Mouse (Mus musculus) limb, embryonic 15.5 days (tissue): ENCODE data around the gene App. TPM values are rescaled to one million over a fixed set of nuclear protein-coding genes. Genes with fewer than 3 reads are reported as not detected.

ENCODE experiments used
- ATAC-seq: fragments of 200-750 bp; cut with Nextera tagmentation; 2 replicates; pipeline ENCODE4 v1.8.0; 2017; ENCODE audit warnings: low read depth, moderate TSS enrichment; ENCODE audit not compliant: insufficient number of reproducible peaks, low FRiP score, low TSS enrichment
- H3K27ac ChIP-seq: fragments of 300-500 bp; sonication (generic); 2 replicates; pipeline ENCODE4 v1.5.1; 2015; ENCODE audit warnings: moderate library complexity, mild to moderate bottlenecking, inconsistent platforms
- H3K27me3 ChIP-seq: fragments of 300-500 bp; sonication (generic); 2 replicates; pipeline ENCODE4 v1.6.1; 2015; ENCODE audit warnings: inconsistent platforms
- H3K36me3 ChIP-seq: fragments of 300-500 bp; sonication (generic); 2 replicates; pipeline ENCODE4 v1.6.1; 2015; ENCODE audit warnings: inconsistent platforms
- H3K4me1 ChIP-seq: fragments of 300-500 bp; sonication (generic); 2 replicates; pipeline ENCODE4 v1.6.1; 2015; ENCODE audit warnings: inconsistent platforms
- H3K4me2 ChIP-seq: fragments of 300-500 bp; sonication (generic); 2 replicates; pipeline ENCODE4 v1.6.1; 2015; ENCODE audit warnings: mild to moderate bottlenecking, inconsistent platforms
- H3K4me3 ChIP-seq: fragments of 300-500 bp; sonication (generic); 2 replicates; pipeline ENCODE4 v1.5.1; 2015; ENCODE audit warnings: mild to moderate bottlenecking, inconsistent platforms
- H3K9ac ChIP-seq: fragments of 300-500 bp; sonication (generic); 2 replicates; pipeline ENCODE4 v1.6.1; 2015; ENCODE audit warnings: inconsistent platforms
- H3K9me3 ChIP-seq: fragments of 300-500 bp; sonication (generic); 2 replicates; pipeline ENCODE4 v1.6.1; 2016; ENCODE audit warnings: inconsistent platforms
- WGBS: fragments of 180-500 bp; shearing (Covaris S2); methylation state at CpG from one replicate; pipeline ENCODE4 v1.1.7; 2015; 5-methylcytosine and 5-hydroxymethylcytosine counted together
- polyA plus RNA-seq: library from polyadenylated mRNA; unstranded; fragments of >200 nt; fragmentation: Nextera tagmentation; extraction: Ambion mirVana; gene quantifications from 2 replicates; pipeline ENCODE4 v1.2.1, GENCODE M21; 2015

Gene App
- polyA plus RNA-seq, 1 experiment from 2014 or later: 231 TPM

DNA sequence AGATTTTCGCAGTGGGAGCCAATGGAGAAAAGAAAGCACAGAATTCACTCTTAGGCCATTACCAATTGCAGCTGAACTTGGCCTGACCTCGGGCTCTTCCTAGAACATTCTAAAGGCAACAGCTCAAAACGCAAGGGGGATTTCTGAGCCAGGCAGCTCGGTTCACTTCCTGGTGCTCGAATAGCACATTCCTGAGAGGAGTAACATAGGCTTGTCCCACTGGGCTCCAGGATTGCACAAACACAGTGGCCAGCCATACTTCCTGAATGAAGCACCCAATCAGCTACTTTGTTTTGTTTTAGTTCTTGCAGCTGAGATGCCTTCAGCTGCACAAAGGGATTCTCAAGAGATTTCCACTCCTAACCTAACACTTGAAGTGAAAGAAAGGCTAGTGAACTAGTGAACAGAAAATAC, 40.1 kb downstream of the App start:
- no peak overlapping the region for H3K4me2 ChIP-seq
- H3K27me3 ChIP-seq: no peaks in the 10 kb centered on the region
- H3K4me3 ChIP-seq: no peak overlapping the region
- H3K4me1 ChIP-seq: peaks cover 24% of the 10 kb centered on the region
- peak; percentile 54; the same call in 1 of the 2 replicates for ATAC-seq
- H3K27ac ChIP-seq: peak overlapping the region; percentile 60
- H3K9me3 ChIP-seq: no peaks in the 10 kb centered on the region
- no peaks in the 10 kb centered on the region for H3K36me3 ChIP-seq
- 32% methylated on average over 5 of the region's 5 CpGs for WGBS
- no peak overlapping the region for H3K9ac ChIP-seq

DNA sequence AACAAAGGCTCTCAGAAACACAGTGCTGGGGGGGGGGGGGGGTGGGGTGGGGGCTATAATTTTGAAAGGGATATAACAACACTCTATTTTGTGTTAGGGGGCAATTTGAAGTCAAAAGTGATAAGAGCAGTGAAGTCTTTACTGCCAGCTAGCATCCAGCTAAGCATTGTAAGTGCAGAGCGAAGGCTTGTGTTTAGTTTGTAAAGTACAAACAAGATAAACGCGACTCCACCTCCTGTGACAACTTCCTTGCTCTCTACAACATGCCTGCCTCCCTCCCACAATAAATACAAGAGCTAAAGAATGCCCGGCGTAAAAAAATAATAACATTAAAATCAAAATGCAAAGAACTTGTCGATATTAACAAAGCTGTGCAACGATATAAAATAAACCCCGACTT, 40.5 kb downstream of the App start:
- ATAC-seq: no peak
- H3K9me3 ChIP-seq: no peaks in the 10 kb centered on the region
- no peak overlapping the region for H3K4me2 ChIP-seq
- peak overlapping the region; percentile 60 for H3K27ac ChIP-seq
- peaks cover 28% of the 10 kb centered on the region for H3K4me1 ChIP-seq
- WGBS: 78% methylated on average over 8 of the region's 8 CpGs
- H3K36me3 ChIP-seq: no peaks in the 10 kb centered on the region
- no peak overlapping the region for H3K9ac ChIP-seq
- H3K27me3 ChIP-seq: no peaks in the 10 kb centered on the region
- H3K4me3 ChIP-seq: no peak overlapping the region

DNA sequence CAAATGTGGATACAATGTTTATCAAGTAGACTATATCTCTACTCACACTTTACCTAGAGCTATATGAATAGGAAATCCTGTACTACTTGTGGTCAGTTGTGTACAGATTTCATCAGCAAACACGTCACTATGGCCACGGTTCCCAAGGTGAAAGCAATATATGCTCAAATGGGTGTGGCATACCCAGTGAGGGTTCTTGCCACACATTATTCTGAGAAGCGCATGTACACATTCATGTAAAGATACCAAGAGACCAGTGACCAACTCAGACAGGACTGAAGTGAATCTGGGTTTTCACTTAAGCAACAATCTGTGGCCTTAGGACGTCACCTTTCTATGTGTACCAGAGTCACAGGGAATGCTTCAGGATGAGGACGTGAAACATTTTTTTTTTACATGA, 41.4 kb downstream of the App start:
- no peaks in the 10 kb centered on the region for H3K27me3 ChIP-seq
- H3K9me3 ChIP-seq: no peaks in the 10 kb centered on the region
- H3K4me3 ChIP-seq: no peak overlapping the region
- no peak overlapping the region for H3K27ac ChIP-seq
- WGBS: 87% methylated on average over 5 of the region's 5 CpGs
- no peaks in the 10 kb centered on the region for H3K36me3 ChIP-seq
- H3K4me1 ChIP-seq: peaks cover 36% of the 10 kb centered on the region
- ATAC-seq: no peak
- no peak overlapping the region for H3K4me2 ChIP-seq
- no peak overlapping the region for H3K9ac ChIP-seq

DNA sequence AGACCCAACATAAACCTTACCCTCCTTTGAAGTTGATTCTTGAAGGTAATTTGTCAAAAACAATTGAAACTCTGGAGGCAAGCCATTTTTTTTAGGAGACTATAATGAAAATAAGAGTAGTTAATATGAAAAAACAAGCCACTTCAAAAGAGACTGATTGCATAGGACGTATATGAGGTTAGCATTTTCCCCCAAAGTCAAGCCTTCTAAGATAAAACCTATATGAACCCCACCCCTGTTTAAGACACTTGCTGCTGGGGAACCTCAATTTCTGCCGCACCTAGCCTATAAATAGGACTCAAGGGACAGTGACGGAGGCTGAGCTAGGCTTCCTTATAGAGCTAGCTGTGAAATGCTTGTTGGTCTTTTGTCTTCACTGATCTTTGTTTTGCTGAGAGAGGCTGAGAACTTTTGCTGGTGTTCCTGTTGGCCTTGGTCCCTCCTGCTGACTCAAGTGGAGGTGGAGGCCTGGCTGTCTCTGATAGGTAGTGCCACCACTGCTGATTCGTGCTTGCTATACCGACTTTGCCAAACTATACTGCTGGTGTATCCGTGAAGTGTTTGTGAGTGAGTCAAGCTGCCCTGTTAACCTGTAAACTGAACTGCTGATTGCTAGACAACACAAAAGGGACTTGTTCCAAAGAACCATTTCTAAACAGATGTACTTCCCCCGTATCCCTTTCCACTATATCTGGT, 42.6 kb downstream of the App start:
- H3K27me3 ChIP-seq: no peaks in the 10 kb centered on the region
- no peaks in the 10 kb centered on the region for H3K36me3 ChIP-seq
- ATAC-seq: no peak
- 72% methylated on average over 7 of the region's 7 CpGs for WGBS
- no peak overlapping the region for H3K27ac ChIP-seq
- H3K4me3 ChIP-seq: no peak overlapping the region
- H3K4me2 ChIP-seq: no peak overlapping the region
- H3K9me3 ChIP-seq: no peaks in the 10 kb centered on the region
- peaks cover 42% of the 10 kb centered on the region for H3K4me1 ChIP-seq
- no peak overlapping the region for H3K9ac ChIP-seq

DNA sequence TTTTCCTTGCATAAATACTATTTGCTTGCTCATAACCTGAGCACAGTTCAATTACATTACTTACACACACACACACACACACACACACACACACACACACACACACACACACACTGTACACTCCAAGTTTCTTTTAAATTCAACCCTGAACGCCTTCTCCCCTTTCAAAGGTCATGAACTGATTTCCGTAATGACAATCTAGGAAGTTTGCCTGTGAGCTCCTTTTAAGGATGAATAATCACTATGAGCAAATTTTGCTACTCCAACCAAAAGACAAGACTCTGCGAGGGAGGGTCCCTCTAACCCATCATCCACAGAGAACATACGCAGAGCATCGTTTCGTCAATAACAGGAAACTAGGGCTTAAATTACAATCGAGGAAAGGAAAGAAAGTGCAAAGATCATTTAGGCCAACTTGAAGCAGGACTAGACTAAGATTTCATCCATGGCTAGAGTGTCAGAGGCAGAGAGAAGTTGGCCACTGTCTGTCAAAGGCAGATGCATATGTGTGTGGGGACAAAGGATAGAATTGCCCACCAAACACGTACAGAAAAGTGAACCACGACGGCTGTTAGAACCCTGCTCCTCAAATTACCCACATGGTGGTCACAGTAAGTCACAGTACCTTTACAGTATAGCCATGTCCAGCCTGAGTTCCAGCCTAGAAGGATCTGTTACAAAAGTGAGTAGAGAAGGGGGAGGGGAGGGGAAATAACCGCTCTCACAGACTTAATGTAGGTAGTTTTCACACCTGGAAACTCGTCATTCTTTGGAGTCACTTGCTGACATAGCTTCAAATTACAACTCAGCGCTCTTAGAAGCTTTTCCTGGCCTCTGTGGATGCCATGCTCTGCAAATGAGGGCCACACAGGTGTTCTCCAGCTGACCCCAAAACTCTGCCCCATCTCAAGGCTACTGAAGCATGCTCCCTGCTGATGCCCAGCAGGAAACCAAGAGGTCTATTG, 44.6 kb downstream of the App start:
- no peak overlapping the region for H3K9ac ChIP-seq
- no peaks in the 10 kb centered on the region for H3K9me3 ChIP-seq
- no peak overlapping the region for H3K4me2 ChIP-seq
- no peak overlapping the region for H3K4me3 ChIP-seq
- no peak; the same call in 1 of the 2 replicates for ATAC-seq
- H3K36me3 ChIP-seq: no peaks in the 10 kb centered on the region
- H3K4me1 ChIP-seq: peaks cover 35% of the 10 kb centered on the region
- H3K27me3 ChIP-seq: no peaks in the 10 kb centered on the region
- peak overlapping the region; percentile 82 for H3K27ac ChIP-seq
- WGBS: 9% methylated on average over 13 of the region's 13 CpGs

DNA sequence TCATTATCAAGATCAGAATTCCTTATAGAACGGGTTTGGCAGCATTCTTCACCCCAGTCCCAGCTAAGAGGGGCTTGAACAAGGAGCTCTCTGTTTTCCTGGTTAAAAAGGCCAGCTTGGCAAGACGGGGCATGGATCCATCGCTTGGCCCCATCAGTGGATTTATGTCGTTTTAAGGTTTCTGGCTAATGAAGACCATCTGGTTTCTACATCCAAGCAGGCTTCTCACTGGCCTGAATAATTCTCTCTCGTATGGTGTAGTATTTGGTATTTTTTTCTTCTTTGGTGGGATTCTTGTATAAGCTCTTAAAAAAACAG, 45.3 kb downstream of the App start:
- no peak overlapping the region for H3K4me2 ChIP-seq
- no peaks in the 10 kb centered on the region for H3K36me3 ChIP-seq
- H3K27me3 ChIP-seq: no peaks in the 10 kb centered on the region
- H3K4me3 ChIP-seq: no peak overlapping the region
- peaks cover 29% of the 10 kb centered on the region for H3K4me1 ChIP-seq
- 6% methylated on average over 5 of the region's 5 CpGs for WGBS
- no peak overlapping the region for H3K9ac ChIP-seq
- no peaks in the 10 kb centered on the region for H3K9me3 ChIP-seq
- ATAC-seq: peak; percentile 74
- H3K27ac ChIP-seq: peak overlapping the region; percentile 82

DNA sequence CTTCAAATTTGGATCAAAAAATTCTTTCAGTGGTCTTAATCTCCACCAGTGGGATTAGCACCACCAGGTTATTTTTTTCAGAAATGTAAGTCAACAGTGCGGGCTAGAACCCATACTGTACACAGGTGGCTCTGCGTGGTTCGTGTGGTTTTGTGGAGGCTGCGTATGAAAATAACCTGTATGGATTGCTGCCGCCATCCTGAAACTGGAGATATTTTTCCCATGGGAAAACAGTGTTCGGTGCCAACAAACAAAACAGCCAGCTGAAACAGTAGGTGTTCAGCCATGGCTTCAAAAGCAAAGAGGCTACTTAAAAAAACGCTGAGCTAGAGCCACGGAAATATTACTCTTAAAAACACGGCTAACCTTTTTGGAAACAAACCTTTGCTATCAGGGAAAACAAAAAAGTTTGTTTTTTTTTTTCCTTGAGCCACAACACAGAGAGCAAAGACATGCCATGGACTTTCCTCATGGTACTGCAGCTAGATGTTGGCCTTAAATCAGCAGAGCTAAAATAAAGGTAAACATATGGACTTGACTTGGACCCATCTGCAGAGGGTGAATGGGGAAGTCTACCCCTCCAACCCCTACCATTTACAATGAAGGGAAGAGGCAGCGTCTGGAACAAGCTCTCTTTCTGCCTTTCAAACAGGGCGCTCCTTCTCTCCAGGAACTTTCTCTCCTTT, 45.8 kb downstream of the App start:
- no peaks in the 10 kb centered on the region for H3K36me3 ChIP-seq
- ATAC-seq: no peak; the same call in none of the 2 replicates
- peaks cover 29% of the 10 kb centered on the region for H3K4me1 ChIP-seq
- H3K4me3 ChIP-seq: no peak overlapping the region
- H3K27me3 ChIP-seq: no peaks in the 10 kb centered on the region
- peak overlapping the region; percentile 82 for H3K27ac ChIP-seq
- 41% methylated on average over 11 of the region's 11 CpGs for WGBS
- H3K9me3 ChIP-seq: no peaks in the 10 kb centered on the region
- H3K9ac ChIP-seq: no peak overlapping the region
- H3K4me2 ChIP-seq: no peak overlapping the region

DNA sequence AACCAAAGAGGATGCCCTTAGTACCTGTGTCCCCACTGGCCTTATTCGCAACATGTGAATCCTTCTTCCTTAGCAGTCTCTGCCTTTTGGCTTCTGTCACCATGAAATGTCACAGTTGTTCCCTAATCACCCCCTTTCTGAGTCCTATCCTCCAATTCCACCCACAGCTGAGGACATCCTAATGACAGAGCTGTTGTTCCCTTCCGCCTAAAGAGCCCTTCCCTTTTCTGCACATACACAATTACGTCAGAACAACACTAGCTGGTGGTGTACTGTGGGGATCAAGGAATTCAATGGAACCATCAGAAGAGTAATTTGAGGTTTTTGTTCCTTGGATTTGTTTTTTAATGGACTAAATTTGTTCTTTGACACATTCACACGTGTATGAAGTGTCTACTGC, 48.9 kb downstream of the App start:
- WGBS: 90% methylated on average over 4 of the region's 4 CpGs
- Histone ChIP-seq H3K4me3 (no peak overlapping the region), H3K4me1 (peaks cover 29% of the 10 kb centered on the region), H3K27me3 (no peaks in the 10 kb centered on the region), H3K36me3 (peaks cover 2% of the 10 kb centered on the region; the same call in 1 of the 2 replicates), H3K27ac (no peak overlapping the region), H3K9ac (no peak overlapping the region), H3K9me3 (no peaks in the 10 kb centered on the region), H3K4me2 (no peak overlapping the region)
- no peak for ATAC-seq

DNA sequence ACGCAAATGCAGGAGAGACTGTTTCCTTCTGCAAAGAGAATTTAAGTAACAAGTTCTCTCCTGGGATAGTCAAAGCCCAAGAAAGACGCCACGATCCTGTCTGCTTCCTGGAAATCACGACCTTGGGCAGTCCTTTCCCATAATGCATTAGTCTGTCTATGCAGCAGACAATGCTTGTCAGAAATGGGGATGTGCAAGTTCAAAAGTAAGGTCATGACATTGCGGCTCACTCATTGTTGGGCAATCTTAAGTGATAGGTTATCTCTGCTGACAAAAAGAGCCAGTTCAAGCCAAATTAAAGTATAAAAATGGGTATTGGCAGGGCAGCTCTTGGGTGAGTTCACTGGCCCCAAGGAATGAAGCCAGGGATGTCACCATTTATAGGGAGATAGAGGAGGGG, 51.6 kb downstream of the App start:
- H3K27ac ChIP-seq: no peak overlapping the region
- no peaks in the 10 kb centered on the region for H3K27me3 ChIP-seq
- H3K36me3 ChIP-seq: peaks cover 10% of the 10 kb centered on the region; the same call in 1 of the 2 replicates
- peaks cover 4% of the 10 kb centered on the region; the same call in 1 of the 2 replicates for H3K4me1 ChIP-seq
- no peak overlapping the region for H3K4me3 ChIP-seq
- no peaks in the 10 kb centered on the region for H3K9me3 ChIP-seq
- ATAC-seq: no peak
- no peak overlapping the region for H3K4me2 ChIP-seq
- H3K9ac ChIP-seq: no peak overlapping the region
- 77% methylated on average over 5 of the region's 5 CpGs for WGBS

DNA sequence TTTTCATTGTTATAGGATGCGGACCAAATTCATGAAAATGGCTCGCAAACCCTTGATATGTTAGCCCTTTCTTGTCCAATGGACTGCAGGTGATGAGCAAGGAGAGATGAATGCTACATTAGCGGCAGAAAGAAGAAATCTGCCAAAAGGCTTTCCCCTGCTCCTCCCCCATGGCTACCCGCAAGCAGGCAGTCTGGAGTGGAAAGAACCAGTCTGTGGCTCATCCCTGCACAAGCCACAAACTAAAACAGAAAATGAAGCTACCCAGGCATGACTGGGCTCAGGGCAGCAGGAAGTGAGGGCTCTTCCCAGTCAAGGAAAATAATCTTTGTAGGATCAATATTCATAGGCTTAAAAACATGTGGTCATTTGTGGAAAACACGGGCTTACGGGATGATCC, 54.6 kb downstream of the App start:
- H3K4me2 ChIP-seq: no peak overlapping the region
- ATAC-seq: no peak

DNA sequence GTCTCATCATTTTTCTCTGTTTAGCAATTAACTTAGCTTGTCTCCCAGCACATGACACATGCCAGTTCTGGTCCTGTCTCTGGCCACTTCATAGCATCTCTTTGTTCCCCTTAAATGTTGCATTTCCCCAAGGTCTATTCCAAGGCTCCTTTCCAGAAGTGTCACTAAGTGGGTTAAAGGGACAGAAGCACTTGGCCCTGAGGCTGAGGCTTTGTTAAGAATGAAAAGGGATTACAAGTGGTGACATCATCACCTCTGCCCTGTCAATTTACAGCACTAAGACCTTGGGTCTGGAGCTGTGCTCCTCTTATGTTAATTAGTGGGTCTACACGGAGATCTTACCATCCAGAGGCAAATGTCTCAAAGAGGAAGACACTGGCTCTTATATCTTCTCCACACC, 56.0 kb downstream of the App start:
- no peak overlapping the region for H3K4me3 ChIP-seq
- H3K27ac ChIP-seq: no peak overlapping the region
- WGBS: 62% methylated on average over 1 of the region's 1 CpGs

More for the DNA sequence above, 54.6 kb downstream of the App start:
- Histone ChIP-seq H3K9me3 (no peaks in the 10 kb centered on the region), H3K27me3 (no peaks in the 10 kb centered on the region), H3K4me1 (no peaks in the 10 kb centered on the region; the same call in 1 of the 2 replicates), H3K36me3 (peaks cover 12% of the 10 kb centered on the region; the same call in 1 of the 2 replicates), H3K9ac (no peak overlapping the region), H3K4me3 (no peak overlapping the region), H3K27ac (no peak overlapping the region)
- 97% methylated on average over 6 of the region's 6 CpGs for WGBS

More for the DNA sequence above, 56.0 kb downstream of the App start:
- no peaks in the 10 kb centered on the region for H3K9me3 ChIP-seq
- no peaks in the 10 kb centered on the region; the same call in 1 of the 2 replicates for H3K4me1 ChIP-seq
- peaks cover 12% of the 10 kb centered on the region; the same call in 1 of the 2 replicates for H3K36me3 ChIP-seq
- no peak overlapping the region for H3K9ac ChIP-seq
- no peak for ATAC-seq
- H3K27me3 ChIP-seq: no peaks in the 10 kb centered on the region
- no peak overlapping the region for H3K4me2 ChIP-seq
